Mouse (Mus musculus) layer of hippocampus, postnatal 14 days (tissue): ENCODE data around the gene Ezh1. TPM values are rescaled to one million over a fixed set of nuclear protein-coding genes. Genes with fewer than 3 reads are reported as not detected.
A peak's percentile ranks its signal among the peaks of the same experiment; 100 is the strongest.

Source experiments
- DNase-seq, 2 experiments: peaks; one replicate each; pipeline ENCODE4 v3.0.0; 2021 to 2022; ENCODE audit warnings: low spot score in 2 of 2, mixed read lengths in 1 of 2
- long read RNA-seq, 2 experiments: library from polyadenylated mRNA; stranded (forward); transcript quantifications; one replicate each; pipeline ENCODE4 v2.0.0; 2021
- total RNA-seq, 2 experiments: library from RNA; stranded (reverse); gene quantifications; 2 replicates each; pipeline ENCODE4 v1.2.3; 2021

The Ezh1 gene
- 10 to 100 TPM; 38.2 to 40.0 TPM for total RNA-seq
- long read RNA-seq, experiment 1, full-length matches to known transcripts: 12 of 30 reads
- long read RNA-seq, experiment 1, partial matches to known transcripts: 13 of 30 reads
- long read RNA-seq, experiment 1, other reads (novel, unspliced or antisense): 5 of 30 reads
- long read RNA-seq, experiment 2, full-length matches to known transcripts: 12 of 40 reads
- long read RNA-seq, experiment 2, partial matches to known transcripts: 15 of 40 reads
- long read RNA-seq, experiment 2, other reads (novel, unspliced or antisense): 13 of 40 reads

DNA sequence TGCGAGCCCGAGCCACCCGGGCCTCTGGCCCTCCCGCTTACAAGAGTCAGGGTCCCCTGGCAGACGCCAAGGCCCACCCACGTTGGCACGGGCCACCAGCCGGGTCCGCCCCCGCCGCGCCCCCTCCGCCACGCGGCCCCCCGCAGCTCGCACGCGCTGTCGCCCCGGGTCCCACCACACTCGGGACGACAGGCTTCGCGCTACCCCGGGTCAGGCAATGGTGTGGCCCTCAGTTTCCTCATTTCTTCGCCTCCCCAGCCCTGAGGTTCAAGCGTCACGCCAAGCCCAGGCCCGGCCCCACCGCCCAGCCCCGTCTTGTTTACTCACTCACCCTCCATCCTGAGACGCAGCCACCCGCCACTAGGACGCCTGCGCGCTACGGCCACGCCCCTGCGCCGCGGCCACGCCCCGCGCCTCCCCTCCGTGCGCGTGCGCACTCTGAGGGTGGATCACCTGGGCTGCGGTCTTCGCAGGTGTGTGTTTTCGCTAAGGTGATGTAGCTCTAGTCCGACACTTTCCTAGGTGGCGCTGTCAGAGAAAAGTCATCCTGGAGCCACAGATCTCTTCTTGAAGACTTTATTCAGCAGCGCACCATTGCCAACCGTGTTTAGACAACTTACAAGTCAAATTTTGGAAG is at the start of gene Ezh1:
TSS of gene Ezh1 (minus strand) at position 399 of the 637 bp plus-strand sequence.
- peak; percentile 87 to 90 for DNase-seq

- DNase-seq: no peak
These were observed 49.0 kb upstream of the Ezh1 start for GRCm38 (mm10) chr11:101275309-101275708.

DNA sequence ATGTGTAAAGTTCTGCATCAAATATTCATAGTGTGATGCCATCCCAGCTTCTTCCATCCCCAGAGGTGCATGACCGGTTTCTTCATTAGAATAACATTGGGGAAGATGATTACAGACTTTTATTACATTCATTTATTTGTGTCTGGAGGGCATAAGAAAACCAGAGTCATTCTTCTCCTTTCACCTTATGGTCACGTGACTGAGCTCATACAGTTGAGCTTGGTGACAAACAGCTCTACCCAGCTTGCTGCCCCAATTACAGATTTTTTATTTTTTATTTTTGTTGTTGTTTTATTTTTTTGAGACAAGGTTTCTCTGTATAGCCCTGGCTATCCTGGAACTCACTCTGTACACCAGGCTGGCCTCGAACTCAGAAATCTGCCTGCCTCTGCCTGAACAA is 46.2 kb upstream of the Ezh1 start:
- DNase-seq: no peak

DNA sequence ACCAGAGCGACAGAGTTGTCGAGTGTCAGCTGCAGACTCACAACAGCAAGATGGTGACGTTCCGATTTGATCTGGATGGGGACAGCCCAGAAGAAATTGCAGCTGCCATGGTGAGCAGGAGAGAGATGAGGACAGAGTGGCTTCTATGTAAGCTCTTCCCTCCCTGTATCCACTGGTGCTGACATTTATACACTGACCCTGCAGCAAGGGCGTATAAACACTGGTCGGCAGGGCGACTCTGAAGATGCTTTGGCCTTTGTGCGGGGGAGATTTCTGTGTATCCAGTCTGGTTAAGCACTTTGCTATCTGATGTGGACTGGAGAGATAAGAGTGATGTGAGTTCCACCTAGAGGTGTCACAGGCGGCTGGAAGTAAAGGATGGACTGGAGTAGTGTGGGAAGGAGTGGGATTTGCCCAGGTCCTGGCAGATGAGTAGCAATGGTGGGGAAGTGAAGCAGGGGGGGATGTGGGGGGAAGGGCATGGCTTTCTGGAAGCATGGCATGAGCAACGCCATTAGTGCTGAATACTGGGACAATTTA is 43.4 kb upstream of the Ezh1 start:
- DNase-seq: no peak

DNA sequence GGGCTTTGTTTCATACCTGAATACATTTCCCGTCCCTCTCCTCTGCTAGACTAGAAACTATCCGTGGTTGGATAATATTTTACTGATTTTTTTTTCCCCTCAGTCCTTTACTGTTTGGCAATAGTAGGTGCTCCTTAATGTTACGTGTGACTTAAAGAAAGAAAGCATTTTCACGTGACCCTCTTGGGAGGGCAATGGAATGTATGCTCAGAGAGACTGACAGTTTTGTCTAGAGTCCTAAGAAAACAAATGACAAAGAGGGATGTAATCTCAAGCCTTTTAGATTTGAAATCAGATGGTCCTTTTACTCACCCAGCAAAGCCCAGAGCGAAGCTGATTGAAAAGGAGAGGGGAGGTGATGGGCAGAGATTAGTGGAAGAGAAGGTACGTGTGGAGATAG is 39.6 kb upstream of the Ezh1 start:
- no peak for DNase-seq

GRCm38 (mm10) chr11:101264954-101265471 is 38.8 kb upstream of the Ezh1 start:
- DNase-seq: no peak

- no peak for DNase-seq
These were observed 37.7 kb upstream of the Ezh1 start for GRCm38 (mm10) chr11:101263989-101264280.

GRCm38 (mm10) chr11:101263138-101263988 is 37.1 kb upstream of the Ezh1 start:
- DNase-seq: no peak

- DNase-seq: no peak
These were observed 36.2 kb upstream of the Ezh1 start for GRCm38 (mm10) chr11:101262272-101262967.

GRCm38 (mm10) chr11:101260826-101261380 is 34.6 kb upstream of the Ezh1 start:
- DNase-seq: peak in 1 of 2 experiments; percentile 31

GRCm38 (mm10) chr11:101259948-101260825 is 33.9 kb upstream of the Ezh1 start, which contains the start of gene Wnk4:
Gene Wnk4 (plus strand): TSS chr11:101260567.
- DNase-seq: peak in 1 of 2 experiments; percentile 42

DNA sequence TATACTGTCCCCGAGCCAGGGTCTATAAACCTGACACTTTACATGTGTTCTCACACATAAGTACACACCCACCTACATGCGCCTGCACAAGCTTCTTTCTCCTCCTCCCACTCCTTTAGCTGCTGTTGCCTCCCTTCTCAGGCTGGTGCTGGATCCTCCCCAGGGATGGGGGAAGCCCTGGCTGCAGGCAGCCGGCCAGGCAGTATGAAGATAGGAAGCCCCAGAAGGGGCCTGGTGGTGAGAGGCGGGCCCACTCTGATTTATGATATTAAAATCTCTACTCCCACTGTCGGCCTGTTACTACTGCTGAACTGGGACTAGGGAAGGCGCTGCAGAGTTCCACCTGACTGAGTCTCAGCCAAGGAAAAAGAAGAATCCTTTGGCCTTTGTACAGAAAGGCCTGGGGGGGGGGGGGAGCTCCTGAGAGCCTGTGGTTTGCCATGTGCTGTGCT is 33.0 kb upstream of the Ezh1 start:
- DNase-seq: peak; percentile 52 to 78

DNA sequence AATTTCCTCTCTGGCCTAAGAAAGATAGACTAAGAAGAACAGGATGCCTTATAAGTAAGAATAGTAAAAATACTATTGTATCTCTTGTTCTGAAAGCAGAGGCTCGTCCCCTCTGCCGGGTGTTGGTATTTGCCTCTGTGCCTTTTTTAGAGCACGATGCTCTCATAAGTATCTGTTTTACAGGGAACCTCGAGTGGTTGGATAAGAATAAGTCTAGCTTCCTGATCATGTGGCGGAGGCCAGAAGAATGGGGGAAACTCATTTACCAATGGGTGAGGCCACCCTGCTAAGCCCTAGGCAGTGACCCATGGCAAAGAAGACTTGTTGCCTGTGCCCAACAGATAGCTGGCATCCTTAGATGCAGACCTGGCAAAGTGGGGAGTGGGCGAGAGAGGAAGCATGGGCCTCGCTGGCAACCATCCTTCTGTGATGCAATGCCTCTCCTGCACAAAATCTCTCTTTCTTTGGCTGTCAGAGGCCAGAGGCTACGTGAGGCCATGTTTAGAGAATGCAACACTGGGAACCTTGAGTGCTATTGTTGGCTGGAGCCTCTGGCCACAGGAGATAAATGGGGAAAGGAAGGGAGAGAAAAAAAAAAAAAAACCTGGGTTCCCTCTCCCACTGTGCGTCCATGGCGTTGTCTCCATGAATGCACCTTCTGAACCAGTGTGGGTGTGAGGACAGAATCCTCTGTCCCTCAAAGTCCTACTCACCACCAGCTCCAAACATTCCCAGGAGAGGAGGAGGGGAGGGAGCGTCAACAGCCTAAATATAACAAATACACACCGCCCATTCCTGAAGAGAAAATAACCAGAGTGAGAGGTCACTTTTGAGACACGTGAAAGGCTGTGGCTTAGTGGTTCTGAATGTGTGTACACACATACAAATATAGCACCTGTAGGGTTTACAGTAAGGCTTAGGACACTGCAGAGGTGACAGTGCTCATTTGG is 29.8 kb upstream of the Ezh1 start:
- no peak for DNase-seq

GRCm38 (mm10) chr11:101253613-101254389 is 27.5 kb upstream of the Ezh1 start, which contains the start of gene Vps25:
Gene Vps25 (plus strand): TSS chr11:101253707.
- peak; percentile 81 to 86 for DNase-seq

- no peak for DNase-seq
These were observed 26.7 kb upstream of the Ezh1 start for GRCm38 (mm10) chr11:101252941-101253340.

DNA sequence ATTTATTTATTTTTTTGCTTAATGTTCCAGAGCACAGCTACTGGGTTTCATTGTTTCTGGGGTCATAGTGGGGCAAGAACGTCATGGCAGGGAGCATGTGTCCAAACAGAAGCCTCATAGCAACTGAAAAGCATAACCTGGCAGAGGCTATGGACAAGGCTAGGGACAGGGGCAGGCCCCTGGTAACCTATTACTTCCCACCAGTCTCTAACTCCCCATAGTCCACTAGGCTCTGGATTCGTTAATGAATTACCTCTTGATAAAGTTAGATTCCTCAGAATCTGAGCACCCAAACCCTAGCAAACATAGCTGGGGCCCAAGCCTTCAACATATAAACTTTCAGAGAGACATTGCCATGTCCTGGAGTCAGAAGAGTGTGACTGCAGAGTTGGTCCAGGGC is 24.8 kb upstream of the Ezh1 start:
- DNase-seq: no peak

- peak; percentile 61 to 68 for DNase-seq
These were observed 22.2 kb upstream of the Ezh1 start for GRCm38 (mm10) chr11:101248258-101248994.
